Mouse (Mus musculus) CH12.LX (cell line): ENCODE measurements around the gene Cmc2. TPM values are rescaled to one million over a fixed set of nuclear protein-coding genes. Genes with fewer than 3 reads are reported as not detected.

Source experiments
- DNase-seq: peaks from one replicate; pipeline ENCODE4 v3.0.0-alpha.2; 2013; ENCODE audit errors: extremely low read depth
- H3K27ac ChIP-seq: 2 replicates; pipeline ENCODE4 v1.5.1; 2012; ENCODE audit warnings: low read depth, mild to moderate bottlenecking, control low read depth, moderate library complexity; ENCODE audit not compliant: insufficient read depth
- H3K27me3 ChIP-seq: replicated peaks from 2 replicates; pipeline ENCODE3; 2012; ENCODE audit warnings: inconsistent platforms
- H3K36me3 ChIP-seq, 2 experiments: replicated peaks in 1 of 2; 2 replicates each; pipeline versions ENCODE3 to v1.6.1; 2012; ENCODE audit warnings: inconsistent platforms in 1 of 2, low read length in 1 of 2, mild to moderate bottlenecking in 1 of 2, mixed read lengths in 1 of 2, moderate library complexity in 1 of 2; ENCODE audit not compliant: control insufficient read depth in 1 of 2, insufficient read depth in 1 of 2
- H3K4me1 ChIP-seq, 2 experiments: 2 replicates each; pipeline ENCODE4 v1.6.1; 2012; ENCODE audit warnings: inconsistent platforms in 1 of 2, moderate library complexity in 1 of 2; ENCODE audit not compliant: insufficient read depth in 2 of 2, control insufficient read depth in 1 of 2
- H3K4me2 ChIP-seq: 2 replicates; pipeline ENCODE4 v1.6.1; 2012; ENCODE audit warnings: low read depth, mild to moderate bottlenecking, control low read depth; ENCODE audit not compliant: poor library complexity, insufficient read depth, severe bottlenecking
- H3K4me3 ChIP-seq, 3 experiments: fragments of 150-350 bp in 1 of 3; sonication (generic) in 1 of 3; replicated peaks in 1 of 3; 2 replicates each; pipeline versions ENCODE3 to v1.5.1; 2011 to 2012; ENCODE audit warnings: low read depth in 2 of 3, low read length in 2 of 3, mild to moderate bottlenecking in 2 of 3, moderate library complexity in 2 of 3, control low read depth in 1 of 3, improper control_type of control experiment in 1 of 3, inconsistent platforms in 1 of 3, mixed read lengths in 1 of 3; ENCODE audit not compliant: poor library complexity in 1 of 3
- H3K79me2 ChIP-seq: replicated peaks from 2 replicates; pipeline ENCODE4 v1.6.1; 2012; ENCODE audit warnings: mild to moderate bottlenecking, moderate library complexity; ENCODE audit not compliant: control insufficient read depth, poor library complexity, insufficient read depth, severe bottlenecking; ENCODE audit errors: extremely low read depth
- H3K9ac ChIP-seq: 2 replicates; pipeline ENCODE4 v1.6.1; 2012; ENCODE audit warnings: low read depth, mild to moderate bottlenecking, control low read depth, moderate library complexity; ENCODE audit not compliant: insufficient read depth
- H3K9me3 ChIP-seq: replicated peaks from 2 replicates; pipeline ENCODE3; 2012; ENCODE audit warnings: low read length, inconsistent platforms, mixed read lengths
- CHD1 ChIP-seq: IDR thresholded peaks from 2 replicates; pipeline ENCODE4 v1.6.1; 2012; ENCODE audit warnings: low read depth, low read length, improper control_type of control experiment, inconsistent platforms
- CTCF ChIP-seq, 2 experiments: IDR thresholded peaks in 1 of 2; conservative IDR thresholded peaks in 1 of 2; 2 replicates each; pipeline ENCODE4 v1.5.1; 2011 to 2012; ENCODE audit warnings: low read depth in 2 of 2, low read length in 2 of 2, improper control_type of control experiment in 1 of 2, inconsistent platforms in 1 of 2, mild to moderate bottlenecking in 1 of 2, moderate library complexity in 1 of 2
- E2F4 ChIP-seq: IDR thresholded peaks from 2 replicates; pipeline ENCODE4 v1.6.1; 2011; ENCODE audit warnings: low read depth, low read length, improper control_type of control experiment; ENCODE audit not compliant: insufficient replicate concordance
- ELF1 ChIP-seq: IDR thresholded peaks from 2 replicates; pipeline ENCODE4 v1.6.1; 2014; ENCODE audit warnings: low read depth, mild to moderate bottlenecking, inconsistent platforms, low read length, improper control_type of control experiment
- ETS1 ChIP-seq: conservative IDR thresholded peaks from 2 replicates; pipeline ENCODE4 v1.6.1; 2012; ENCODE audit warnings: low read depth, mild to moderate bottlenecking, inconsistent platforms, low read length, improper control_type of control experiment, moderate library complexity
- GABPA ChIP-seq: IDR thresholded peaks from 2 replicates; pipeline ENCODE4 v1.6.1; 2012; ENCODE audit warnings: low read depth, low read length, improper control_type of control experiment, inconsistent platforms; ENCODE audit not compliant: insufficient replicate concordance
- IRF4 ChIP-seq: IDR thresholded peaks from 2 replicates; pipeline ENCODE4 v1.6.1; 2014; ENCODE audit warnings: low read depth, mild to moderate bottlenecking, inconsistent platforms, low read length, improper control_type of control experiment
- JUND ChIP-seq: conservative IDR thresholded peaks from 2 replicates; pipeline ENCODE4 v1.6.1; 2011; ENCODE audit warnings: low read depth, low read length, improper control_type of control experiment
- MAX ChIP-seq: IDR thresholded peaks from 2 replicates; pipeline ENCODE4 v1.6.1; 2011; ENCODE audit warnings: low read length, improper control_type of control experiment
- MAZ ChIP-seq: IDR thresholded peaks from 2 replicates; pipeline ENCODE4 v1.6.1; 2012; ENCODE audit warnings: low read depth, mild to moderate bottlenecking, inconsistent platforms, low read length, improper control_type of control experiment, moderate library complexity
- NELFE ChIP-seq: IDR thresholded peaks from 2 replicates; pipeline ENCODE4 v1.6.1; 2011; ENCODE audit warnings: low read depth, low read length, improper control_type of control experiment
- NRF1 ChIP-seq: IDR thresholded peaks from 2 replicates; pipeline ENCODE4 v1.6.1; 2014; ENCODE audit warnings: low read depth, mild to moderate bottlenecking, inconsistent platforms, low read length, improper control_type of control experiment, moderate library complexity
- PAX5 ChIP-seq: IDR thresholded peaks from 2 replicates; pipeline ENCODE4 v1.6.1; 2012; ENCODE audit warnings: low read length, inconsistent platforms, mixed read lengths
- POLR2A ChIP-seq: IDR thresholded peaks from 2 replicates; pipeline ENCODE4 v1.6.1; 2011; ENCODE audit warnings: low read depth, mild to moderate bottlenecking, improper control_type of control experiment, low read length
- POLR2AphosphoS2 ChIP-seq: IDR thresholded peaks from 2 replicates; pipeline ENCODE4 v1.6.1; 2011; ENCODE audit warnings: low read depth, low read length, improper control_type of control experiment
- RCOR1 ChIP-seq: conservative IDR thresholded peaks from 2 replicates; pipeline ENCODE4 v1.6.1; 2012; ENCODE audit warnings: low read depth, mild to moderate bottlenecking, inconsistent platforms, low read length, improper control_type of control experiment
- SIN3A ChIP-seq: IDR thresholded peaks from 2 replicates; pipeline ENCODE4 v1.6.1; 2012; ENCODE audit warnings: low read length, improper control_type of control experiment, inconsistent platforms
- TBP ChIP-seq: conservative IDR thresholded peaks from 2 replicates; pipeline ENCODE4 v1.6.1; 2011; ENCODE audit warnings: low read depth, low read length, improper control_type of control experiment
- TCF12 ChIP-seq: IDR thresholded peaks from 2 replicates; pipeline ENCODE4 v1.6.1; 2014; ENCODE audit warnings: low read depth, mild to moderate bottlenecking, inconsistent platforms, low read length, improper control_type of control experiment
- USF1 ChIP-seq: IDR thresholded peaks from 2 replicates; pipeline ENCODE4 v1.6.1; 2014; ENCODE audit warnings: low read depth, mild to moderate bottlenecking, inconsistent platforms, low read length, improper control_type of control experiment
- USF2 ChIP-seq: conservative IDR thresholded peaks from 2 replicates; pipeline ENCODE4 v1.6.1; 2011; ENCODE audit warnings: low read depth, low read length, improper control_type of control experiment
- ZMIZ1 ChIP-seq: IDR thresholded peaks from 2 replicates; pipeline ENCODE4 v1.6.1; 2012; ENCODE audit warnings: low read depth, mild to moderate bottlenecking, inconsistent platforms, low read length, improper control_type of control experiment
- dilution Hi-C: fragments of 300-500 bp; cut with MboI; formaldehyde crosslinking; loops from 2 replicates; pipeline ENCODE4 v1.14.3; 2020; ENCODE audit warnings: low sequenced_read_pairs; ENCODE audit not compliant: extremely low pct_unique_long_range_greater_than_20kb, extremely low pct_ligation_motif_present
- in situ Hi-C: fragments of 300-500 bp; cut with MboI; formaldehyde crosslinking; loops from 3 replicates; pipeline ENCODE4 v1.14.3; 2019; ENCODE audit warnings: low sequenced_read_pairs, low pct_ligation_motif_present, low pct_unique_long_range_greater_than_20kb, mixed read lengths
- polyA plus RNA-seq: library from polyadenylated mRNA; unstranded; fragments of >175 nt; gene quantifications from 2 replicates; pipeline ENCODE4 v1.2.1, GENCODE M21; 2012; ENCODE audit warnings: low read depth; ENCODE audit not compliant: insufficient read length
- total RNA-seq, 2 experiments: library from RNA; depleted of rRNA; stranded (reverse); fragments of 300-350 nt in 1 of 2; fragments of >200 nt in 1 of 2; gene quantifications; 2 replicates each; pipeline ENCODE4 v1.2.3; 2012 to 2014

The Cmc2 gene
- total and polyA plus RNA-seq, 3 experiments: 29.1 to 55.1 (median 39.4) TPM

- H3K9me3 ChIP-seq: peaks cover 11% of the 10 kb centered on the region
- no peaks in the 10 kb centered on the region for H3K79me2 ChIP-seq
- H3K9ac ChIP-seq: no peak overlapping the region
- peaks cover 8% of the 10 kb centered on the region for H3K27me3 ChIP-seq
- H3K4me1 ChIP-seq: no peaks in the 10 kb centered on the region
- H3K27ac ChIP-seq: no peak overlapping the region
- dilution Hi-C loops: no loop called here
- no peak for DNase-seq
- in situ Hi-C loops: loop anchor here (25.0 kb wide), 1 partner anchor 376 kb away; no protein-coding TSS in a partner anchor
- no peak for TF ChIP-seq NRF1
- TF ChIP-seq TCF12: no peak
- no peak for TF ChIP-seq MAZ
- no peak for TF ChIP-seq ETS1
- TF ChIP-seq CHD1: no peak
- no peak for TF ChIP-seq ZMIZ1
- TF ChIP-seq IRF4: no peak
- no peak overlapping the region for H3K4me2 ChIP-seq
- H3K36me3 ChIP-seq: no peaks in the 10 kb centered on the region
- no peak overlapping the region for H3K4me3 ChIP-seq
Measured at GRCm38 (mm10) chr8:116863357-116864021, 57.8 kb downstream of the Cmc2 start.

DNA sequence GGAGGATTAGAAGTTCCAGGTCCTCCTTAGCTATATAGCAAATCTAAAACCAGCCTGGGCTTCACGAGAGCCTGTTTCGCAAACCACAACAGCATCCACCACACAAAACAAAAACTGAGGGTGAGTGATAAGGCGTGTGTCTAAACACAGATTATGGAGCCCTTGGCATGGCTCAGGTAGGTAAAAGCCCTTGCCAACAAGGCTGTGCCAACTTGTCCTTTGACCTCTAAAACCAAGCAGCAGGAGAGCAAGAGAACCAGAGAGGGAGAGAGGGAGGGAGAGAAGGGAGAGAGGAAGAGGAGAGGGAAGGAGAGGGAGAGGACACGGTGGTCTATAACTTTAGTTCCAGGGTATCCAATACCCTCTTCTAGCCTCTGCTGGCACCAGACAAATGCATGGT lies 59.1 kb downstream of the Cmc2 start:
- Histone ChIP-seq H3K79me2 (no peaks in the 10 kb centered on the region), H3K27me3 (peaks cover 8% of the 10 kb centered on the region), H3K4me1 (no peaks in the 10 kb centered on the region), H3K36me3 (no peaks in the 10 kb centered on the region)
- in situ Hi-C loops: loop anchor here (25.0 kb wide), 1 partner anchor 375 kb away; no protein-coding TSS in a partner anchor
- TF ChIP-seq IRF4: no peak
- no peak for TF ChIP-seq RCOR1
- TF ChIP-seq NELFE: no peak
- no peak for TF ChIP-seq USF2
- no peak for TF ChIP-seq MAX
- TF ChIP-seq TCF12: no peak
- TF ChIP-seq JUND: no peak
- TF ChIP-seq USF1: no peak
- TF ChIP-seq SIN3A: no peak
- TF ChIP-seq E2F4: no peak
- no peak for TF ChIP-seq TBP
- TF ChIP-seq ELF1: no peak
- no peak for TF ChIP-seq POLR2A
- no peak for TF ChIP-seq NRF1
- TF ChIP-seq POLR2AphosphoS2: no peak
- no peak for TF ChIP-seq CTCF (conservative IDR thresholded peaks at IDR 0.05 in 1 of 2, IDR thresholded peaks at IDR 0.05 in 1 of 2; ENCODE audit: low read depth in 2 of 2, low read length in 2 of 2)
- TF ChIP-seq PAX5: no peak
- no peak for TF ChIP-seq GABPA
- TF ChIP-seq, all 38 proteins: peak for 0
- no peak for DNase-seq
- no peak overlapping the region for H3K27ac ChIP-seq
- H3K4me3 ChIP-seq: no peak overlapping the region
- no peak overlapping the region for H3K4me2 ChIP-seq
- H3K9ac ChIP-seq: no peak overlapping the region
- dilution Hi-C loops: no loop called here
- peaks cover 17% of the 10 kb centered on the region for H3K9me3 ChIP-seq
